Mouse (Mus musculus) MEL (cell line): ENCODE measurements around the gene Zfr. TPM values are rescaled to one million over a fixed set of nuclear protein-coding genes. Genes with fewer than 3 reads are reported as not detected.

Experiments
- DNase-seq: peaks from one replicate; pipeline ENCODE4 v3.0.0; 2011; ENCODE audit warnings: low read depth, low spot score
- H3K27ac ChIP-seq: 2 replicates; pipeline ENCODE4 v1.5.1; 2012; ENCODE audit warnings: low read depth, mild to moderate bottlenecking, control low read depth, low read length, moderate library complexity; ENCODE audit not compliant: control insufficient read depth
- H3K27me3 ChIP-seq, 2 experiments: fragments of 150-350 bp in 1 of 2; sonication (generic) in 1 of 2; 2 replicates each; pipeline ENCODE4 v1.6.1; 2012; ENCODE audit warnings: low read length in 2 of 2, mild to moderate bottlenecking in 2 of 2, improper control_type of control experiment in 1 of 2, moderate library complexity in 1 of 2; ENCODE audit not compliant: insufficient read depth in 2 of 2, control insufficient read depth in 1 of 2
- H3K36me3 ChIP-seq, 2 experiments: 2 replicates each; pipeline ENCODE4 v1.6.1; 2012 to 2014; ENCODE audit warnings: low read length in 2 of 2, improper control_type of control experiment in 1 of 2, inconsistent platforms in 1 of 2, mild to moderate bottlenecking in 1 of 2; ENCODE audit not compliant: insufficient read depth in 2 of 2, control insufficient read depth in 1 of 2
- H3K4me1 ChIP-seq, 2 experiments: fragments of 150-350 bp in 1 of 2; sonication (generic) in 1 of 2; 2 replicates each; pipeline ENCODE4 v1.6.1; 2012; ENCODE audit warnings: low read length in 2 of 2, improper control_type of control experiment in 1 of 2, mild to moderate bottlenecking in 1 of 2; ENCODE audit not compliant: insufficient read depth in 2 of 2, control insufficient read depth in 1 of 2
- H3K4me3 ChIP-seq, 2 experiments: fragments of 150-350 bp in 1 of 2; sonication (generic) in 1 of 2; 2 replicates each; pipeline ENCODE4 v1.5.1; 2012; ENCODE audit warnings: low read depth in 2 of 2, low read length in 2 of 2, mild to moderate bottlenecking in 2 of 2, moderate library complexity in 2 of 2, control low read depth in 1 of 2, improper control_type of control experiment in 1 of 2; ENCODE audit not compliant: control insufficient read depth in 1 of 2, insufficient read depth in 1 of 2
- H3K79me2 ChIP-seq: 2 replicates; pipeline ENCODE4 v1.6.1; 2012; ENCODE audit warnings: mild to moderate bottlenecking, low read length, moderate library complexity; ENCODE audit not compliant: control insufficient read depth, poor library complexity, insufficient read depth
- H3K9ac ChIP-seq: 2 replicates; pipeline ENCODE4 v1.6.1; 2012; ENCODE audit warnings: low read depth, mild to moderate bottlenecking, control low read depth, low read length, moderate library complexity; ENCODE audit not compliant: control insufficient read depth, poor library complexity, severe bottlenecking
- H3K9me3 ChIP-seq: fragments of 150-350 bp; sonication (generic); replicated peaks from 2 replicates; pipeline ENCODE4 v1.6.1; 2012; ENCODE audit warnings: mild to moderate bottlenecking, low read length, improper control_type of control experiment, moderate library complexity; ENCODE audit not compliant: insufficient read depth
- CHD1 ChIP-seq: IDR thresholded peaks from 2 replicates; pipeline ENCODE4 v1.6.1; 2012; ENCODE audit warnings: low read depth, mild to moderate bottlenecking, inconsistent platforms, low read length, improper control_type of control experiment
- CTCF ChIP-seq, 3 experiments: IDR thresholded peaks in 2 of 3; conservative IDR thresholded peaks in 1 of 3; 2 replicates each; pipeline ENCODE4 v1.5.1; 2011 to 2012; ENCODE audit warnings: low read length in 3 of 3, low read depth in 2 of 3, mild to moderate bottlenecking in 2 of 3, improper control_type of control experiment in 1 of 3, inconsistent platforms in 1 of 3, mixed read lengths in 1 of 3, moderate library complexity in 1 of 3; ENCODE audit not compliant: control insufficient read depth in 1 of 3, insufficient read depth in 1 of 3, poor library complexity in 1 of 3, severe bottlenecking in 1 of 3
- E2F4 ChIP-seq: IDR thresholded peaks from 2 replicates; pipeline ENCODE4 v1.6.1; 2011; ENCODE audit warnings: low read depth, low read length, improper control_type of control experiment, borderline replicate concordance
- ETS1 ChIP-seq: IDR thresholded peaks from 2 replicates; pipeline ENCODE4 v1.6.1; 2012; ENCODE audit warnings: low read depth, mild to moderate bottlenecking, inconsistent platforms, low read length, improper control_type of control experiment, moderate library complexity
- JUND ChIP-seq: IDR thresholded peaks from 2 replicates; pipeline ENCODE4 v1.6.1; 2011; ENCODE audit warnings: low read depth, mild to moderate bottlenecking, improper control_type of control experiment, low read length
- MAX ChIP-seq: IDR thresholded peaks from 2 replicates; pipeline ENCODE4 v1.6.1; 2011; ENCODE audit warnings: low read length, improper control_type of control experiment
- MAZ ChIP-seq: IDR thresholded peaks from 2 replicates; pipeline ENCODE4 v1.6.1; 2012; ENCODE audit warnings: low read depth, mild to moderate bottlenecking, inconsistent platforms, low read length, improper control_type of control experiment
- MYB ChIP-seq: IDR thresholded peaks from 2 replicates; pipeline ENCODE4 v1.6.1; 2011; ENCODE audit warnings: mild to moderate bottlenecking, low read depth, low read length, improper control_type of control experiment
- NELFE ChIP-seq: IDR thresholded peaks from 2 replicates; pipeline ENCODE4 v1.6.1; 2011; ENCODE audit warnings: low read depth, low read length, improper control_type of control experiment
- POLR2A ChIP-seq, 2 experiments: IDR thresholded peaks; 2 replicates each; pipeline ENCODE4 v1.6.1; 2011 to 2012; ENCODE audit warnings: low read length in 2 of 2, mild to moderate bottlenecking in 2 of 2, control low read depth in 1 of 2, improper control_type of control experiment in 1 of 2, low read depth in 1 of 2, moderate library complexity in 1 of 2; ENCODE audit not compliant: control insufficient read depth in 1 of 2, insufficient read depth in 1 of 2, poor library complexity in 1 of 2
- RAD21 ChIP-seq: IDR thresholded peaks from 2 replicates; pipeline ENCODE4 v1.6.1; 2011; ENCODE audit warnings: mild to moderate bottlenecking, low read depth, low read length, improper control_type of control experiment
- TBP ChIP-seq: IDR thresholded peaks from 2 replicates; pipeline ENCODE4 v1.8.0; 2011; ENCODE audit warnings: low read depth, low read length, improper control_type of control experiment
- USF1 ChIP-seq: IDR thresholded peaks from 2 replicates; pipeline ENCODE4 v1.6.1; 2014; ENCODE audit warnings: low read depth, mild to moderate bottlenecking, inconsistent platforms, low read length, improper control_type of control experiment, moderate library complexity
- ZKSCAN1 ChIP-seq: IDR thresholded peaks from 2 replicates; pipeline ENCODE4 v1.6.1; 2012; ENCODE audit warnings: low read depth, mild to moderate bottlenecking, inconsistent platforms, low read length, improper control_type of control experiment, moderate library complexity
- ZMIZ1 ChIP-seq: IDR thresholded peaks from 2 replicates; pipeline ENCODE4 v1.6.1; 2012; ENCODE audit warnings: low read depth, mild to moderate bottlenecking, inconsistent platforms, low read length, improper control_type of control experiment, moderate library complexity
- ZNF384 ChIP-seq: IDR thresholded peaks from 2 replicates; pipeline ENCODE4 v1.6.1; 2012; ENCODE audit warnings: low read depth, mild to moderate bottlenecking, inconsistent platforms, low read length, improper control_type of control experiment
- polyA plus RNA-seq, 2 experiments: library from polyadenylated mRNA; stranded (reverse) in 1 of 2; unstranded in 1 of 2; fragments of >175 nt in 1 of 2; fragments of >200 nt in 1 of 2; gene quantifications; 2 replicates each; pipeline versions ENCODE4 v1.2.1 to v1.2.4; 2012; ENCODE audit warnings: low replicate concordance in 2 of 2, low read depth in 1 of 2; ENCODE audit not compliant: insufficient read length in 2 of 2, insufficient read depth in 1 of 2, missing spikeins in 1 of 2
- total RNA-seq: library from RNA; depleted of rRNA; stranded (reverse); fragments of 300-350 nt; gene quantifications from 2 replicates; pipeline ENCODE4 v1.2.3, GENCODE M21; 2012

Gene Zfr
- total and polyA plus RNA-seq, 3 experiments, result 54.4 to 199 (median 108) TPM

DNA sequence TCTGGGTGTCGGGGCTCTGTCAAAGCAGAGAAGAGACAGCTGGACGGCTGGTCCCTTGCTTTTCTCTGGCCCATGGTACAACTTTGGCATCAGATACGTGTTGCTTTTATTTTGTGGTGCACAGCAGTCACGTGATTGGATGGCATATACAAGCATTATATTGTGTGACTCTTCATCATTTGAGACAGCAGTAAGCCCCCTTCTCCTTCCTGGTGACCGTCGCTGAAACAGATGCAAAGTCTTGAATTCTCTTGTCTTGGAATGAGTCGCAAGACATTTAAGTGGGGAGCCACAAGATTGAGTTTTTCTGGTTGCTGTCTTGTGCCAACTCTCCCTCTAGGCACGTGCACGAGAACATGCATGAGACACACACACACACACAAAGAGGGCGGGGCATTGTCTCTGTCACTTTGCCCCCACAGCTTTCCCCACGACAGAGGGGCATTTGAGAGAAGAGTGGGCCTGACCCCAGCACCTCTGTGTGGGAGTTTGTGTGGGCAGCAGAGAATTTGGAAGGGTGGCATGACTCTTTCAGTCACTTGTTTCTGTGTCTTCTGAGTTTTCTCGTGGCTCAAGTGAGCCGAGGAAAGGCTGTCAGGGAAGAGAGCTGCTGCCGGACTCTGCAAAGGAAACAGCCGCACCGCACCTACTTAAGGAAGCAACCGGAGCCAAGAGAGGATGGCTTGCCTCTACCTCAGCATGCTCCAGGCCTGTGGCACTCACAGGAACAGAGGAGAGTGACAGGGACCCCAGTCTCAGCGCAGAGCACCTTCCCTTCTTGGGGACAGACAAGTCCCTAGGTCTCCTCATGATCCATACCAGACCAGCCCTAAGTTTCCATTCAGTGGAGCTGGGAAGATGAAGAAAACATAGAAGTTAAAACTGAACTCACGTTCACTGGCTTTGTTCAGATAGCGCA is 77.4 kb downstream of the Zfr start (continued):
- TF ChIP-seq ETS1 (no peak), ZKSCAN1 (no peak), USF1 (peak; percentile 89), CTCF (IDR thresholded peaks at IDR 0.05 in 2 of 3, conservative IDR thresholded peaks at IDR 0.05 in 1 of 3; ENCODE audit: control insufficient read depth in 1 of 3, insufficient read depth in 1 of 3, low read depth in 2 of 3, low read length in 3 of 3, poor library complexity in 1 of 3, severe bottlenecking in 1 of 3) (no peak), TBP (0 out of 2 replicates have a peak, but pooled peaks have one; percentile 58), ZMIZ1 (no peak; the same call in 1 of the 2 replicates), E2F4 (no peak), NELFE (no peak), RAD21 (no peak), ZNF384 (no peak), MYB (no peak)

- H3K27ac ChIP-seq, result peak overlapping the region; percentile 97
- H3K9me3 ChIP-seq, result no peaks in the 10 kb centered on the region
- no peaks in the 10 kb centered on the region for H3K27me3 ChIP-seq
- TF ChIP-seq CHD1, result no peak
- peak; percentile 95 for TF ChIP-seq JUND
- TF ChIP-seq MAZ, result 0 out of 2 replicates have a peak, but pooled peaks have one; percentile 64
- no peak for TF ChIP-seq RAD21
- TF ChIP-seq MAX, result 0 out of 2 replicates have a peak, but pooled peaks have one; percentile 11
- TF ChIP-seq NELFE, result 0 out of 2 replicates have a peak, but pooled peaks have one; percentile 17
- no peak for TF ChIP-seq POLR2A (IDR thresholded peaks at IDR 0.05; ENCODE audit: control insufficient read depth in 1 of 2, insufficient read depth in 1 of 2, low read depth in 1 of 2, low read length in 2 of 2, poor library complexity in 1 of 2)
- no peaks in the 10 kb centered on the region; the same call in 1 of the 2 replicates for H3K79me2 ChIP-seq
- H3K36me3 ChIP-seq, result peaks cover 0 to 17% of the 10 kb centered on the region in 2 experiments; a peak in 2 of 4 replicates
- peak overlapping the region; percentile 40 to 47 for H3K4me3 ChIP-seq
- peaks cover 0 to 32% of the 10 kb centered on the region in 2 experiments for H3K4me1 ChIP-seq
- DNase-seq, result no peak
- peak overlapping the region; percentile 66 for H3K9ac ChIP-seq
These were observed 78.3 kb downstream of the Zfr start for GRCm38 (mm10) chr15:12195966-12196365.
